Mouse (Mus musculus): Measurements from ENCODE around the gene Rundc3a. TPM values are rescaled to one million over a fixed set of nuclear protein-coding genes. Genes with fewer than 3 reads are reported as not detected.

Gene Rundc3a
- polyA plus RNA-seq, 1 experiment from 2014 or later = 5.3 TPM

GRCm38 (mm10) chr11:102415034-102415802 is 22.0 kb downstream of the Rundc3a start:
- Histone ChIP-seq H3K36me3 (ENCODE audit: control insufficient read depth, insufficient read depth) (no peaks in the 10 kb centered on the region), H3K4me3 (ENCODE audit: low read depth, low read length) (no peak overlapping the region), H3K4me1 (replicated peaks; ENCODE audit: control insufficient read depth, insufficient read depth, low read length) (no peaks in the 10 kb centered on the region), H3K4me2 (replicated peaks; ENCODE audit: low read depth) (no peak overlapping the region), H3K9ac (ENCODE audit: low read depth, low read length) (no peak overlapping the region), H3K9me3 (ENCODE audit: control insufficient read depth) (no peaks in the 10 kb centered on the region), H3K27ac (ENCODE audit: low read depth, low read length) (no peak overlapping the region), H3K27me3 (replicated peaks; ENCODE audit: control insufficient read depth, insufficient read depth, low read length) (no peaks in the 10 kb centered on the region)
- ATAC-seq = no peak
- 65% methylated on average over 10 of the region's 10 CpGs for WGBS
- TF ChIP-seq CTCF (IDR thresholded peaks at IDR 0.05; ENCODE audit: low read depth) = no peak

DNA sequence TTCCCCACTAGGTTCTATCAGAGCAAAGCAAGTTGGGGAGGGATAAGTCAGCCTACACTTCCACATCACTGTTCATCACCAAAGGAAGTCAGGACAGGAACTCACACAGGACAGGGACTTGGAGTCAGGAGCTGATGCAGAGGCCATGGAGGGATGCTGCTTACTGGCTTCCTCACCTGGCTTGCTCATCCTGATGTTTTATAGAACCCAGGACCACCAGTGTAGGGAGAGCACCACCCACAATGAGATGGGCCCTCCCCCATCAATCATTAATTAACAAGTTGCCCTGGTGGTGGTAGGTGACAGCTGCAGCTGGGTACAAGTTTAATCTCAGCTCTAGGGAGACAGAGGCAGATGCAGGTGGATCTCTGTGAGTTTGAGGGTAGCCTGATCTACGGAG is 24.0 kb downstream of the Rundc3a start:
- Histone ChIP-seq H3K36me3 (ENCODE audit: control insufficient read depth, insufficient read depth) (no peaks in the 10 kb centered on the region), H3K27me3 (replicated peaks; ENCODE audit: control insufficient read depth, insufficient read depth, low read length) (no peaks in the 10 kb centered on the region), H3K9me3 (ENCODE audit: control insufficient read depth) (no peaks in the 10 kb centered on the region), H3K27ac (ENCODE audit: low read depth, low read length) (no peak overlapping the region), H3K4me3 (ENCODE audit: low read depth, low read length) (no peak overlapping the region), H3K4me1 (replicated peaks; ENCODE audit: control insufficient read depth, insufficient read depth, low read length) (no peaks in the 10 kb centered on the region), H3K9ac (ENCODE audit: low read depth, low read length) (no peak overlapping the region), H3K4me2 (replicated peaks; ENCODE audit: low read depth) (no peak overlapping the region)
- no peak for ATAC-seq
- WGBS = 84% methylated on average over 1 of the region's 1 CpGs
- no peak for TF ChIP-seq CTCF (IDR thresholded peaks at IDR 0.05; ENCODE audit: low read depth)

DNA sequence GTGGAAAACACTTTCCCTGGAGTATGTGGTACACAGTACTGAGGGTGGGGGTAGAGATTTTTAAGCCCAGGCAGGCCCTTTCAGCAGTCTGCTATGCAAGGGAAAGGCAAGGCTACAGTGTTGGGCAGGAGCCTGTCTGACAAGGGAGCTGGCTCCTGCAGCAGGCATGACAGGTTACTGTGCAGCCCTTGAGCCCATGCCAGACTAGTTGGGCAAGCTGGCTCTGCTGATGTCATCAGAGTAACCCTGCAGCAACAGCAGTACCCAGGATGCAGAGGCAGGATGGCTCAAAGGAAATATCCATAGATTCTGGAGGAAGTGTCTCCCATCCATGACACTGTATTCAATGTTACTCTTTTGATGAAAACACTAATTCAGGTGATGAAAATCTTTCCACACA is 25.7 kb downstream of the Rundc3a start:
- Histone ChIP-seq H3K9ac (ENCODE audit: low read depth, low read length) (no peak overlapping the region), H3K4me2 (replicated peaks; ENCODE audit: low read depth) (no peak overlapping the region), H3K4me3 (ENCODE audit: low read depth, low read length) (no peak overlapping the region), H3K27me3 (replicated peaks; ENCODE audit: control insufficient read depth, insufficient read depth, low read length) (no peaks in the 10 kb centered on the region), H3K9me3 (ENCODE audit: control insufficient read depth) (no peaks in the 10 kb centered on the region), H3K27ac (ENCODE audit: low read depth, low read length) (no peak overlapping the region), H3K4me1 (replicated peaks; ENCODE audit: control insufficient read depth, insufficient read depth, low read length) (no peaks in the 10 kb centered on the region), H3K36me3 (ENCODE audit: control insufficient read depth, insufficient read depth) (no peaks in the 10 kb centered on the region)
- no peak for ATAC-seq
- no peak for TF ChIP-seq CTCF (IDR thresholded peaks at IDR 0.05; ENCODE audit: low read depth)

- H3K9me3 ChIP-seq (ENCODE audit: control insufficient read depth) = no peaks in the 10 kb centered on the region
- no peak overlapping the region for H3K9ac ChIP-seq (ENCODE audit: low read depth, low read length)
- no peaks in the 10 kb centered on the region for H3K36me3 ChIP-seq (ENCODE audit: control insufficient read depth, insufficient read depth)
- H3K4me2 ChIP-seq (replicated peaks; ENCODE audit: low read depth) = no peak overlapping the region
- H3K4me1 ChIP-seq (replicated peaks; ENCODE audit: control insufficient read depth, insufficient read depth, low read length) = no peaks in the 10 kb centered on the region
- no peak for ATAC-seq
- no peaks in the 10 kb centered on the region for H3K27me3 ChIP-seq (replicated peaks; ENCODE audit: control insufficient read depth, insufficient read depth, low read length)
- no peak overlapping the region for H3K27ac ChIP-seq (ENCODE audit: low read depth, low read length)
- WGBS = 43% methylated on average over 8 of the region's 8 CpGs
- no peak overlapping the region for H3K4me3 ChIP-seq (ENCODE audit: low read depth, low read length)
- TF ChIP-seq CTCF (IDR thresholded peaks at IDR 0.05; ENCODE audit: low read depth) = no peak
These were observed 28.4 kb downstream of the Rundc3a start for GRCm38 (mm10) chr11:102421559-102421958.

- Histone ChIP-seq H3K36me3 (ENCODE audit: control insufficient read depth, insufficient read depth) (no peaks in the 10 kb centered on the region), H3K27ac (ENCODE audit: low read depth, low read length) (peak overlapping the region; percentile 15), H3K9ac (ENCODE audit: low read depth, low read length) (no peak overlapping the region), H3K4me2 (replicated peaks; ENCODE audit: low read depth) (no peak overlapping the region), H3K9me3 (ENCODE audit: control insufficient read depth) (no peaks in the 10 kb centered on the region), H3K4me3 (ENCODE audit: low read depth, low read length) (no peak overlapping the region), H3K4me1 (replicated peaks; ENCODE audit: control insufficient read depth, insufficient read depth, low read length) (no peaks in the 10 kb centered on the region), H3K27me3 (replicated peaks; ENCODE audit: control insufficient read depth, insufficient read depth, low read length) (no peaks in the 10 kb centered on the region)
- TF ChIP-seq CTCF (IDR thresholded peaks at IDR 0.05; ENCODE audit: low read depth) = no peak
- ATAC-seq = peak; percentile 72
- 71% methylated on average over 6 of the region's 6 CpGs for WGBS
These were observed 31.5 kb downstream of the Rundc3a start for GRCm38 (mm10) chr11:102424666-102425065.

GRCm38 (mm10) chr11:102425555-102426316 is 32.5 kb downstream of the Rundc3a start:
- no peak for TF ChIP-seq CTCF (IDR thresholded peaks at IDR 0.05; ENCODE audit: low read depth)
- H3K9me3 ChIP-seq (ENCODE audit: control insufficient read depth) = no peaks in the 10 kb centered on the region
- no peak overlapping the region for H3K4me2 ChIP-seq (replicated peaks; ENCODE audit: low read depth)
- H3K4me1 ChIP-seq (replicated peaks; ENCODE audit: control insufficient read depth, insufficient read depth, low read length) = no peaks in the 10 kb centered on the region
- WGBS = 83% methylated on average over 8 of the region's 8 CpGs
- no peaks in the 10 kb centered on the region for H3K36me3 ChIP-seq (ENCODE audit: control insufficient read depth, insufficient read depth)
- H3K27me3 ChIP-seq (replicated peaks; ENCODE audit: control insufficient read depth, insufficient read depth, low read length) = no peaks in the 10 kb centered on the region
- H3K4me3 ChIP-seq (ENCODE audit: low read depth, low read length) = no peak overlapping the region
- peak overlapping the region; percentile 7; the same call in 1 of the 2 replicates for H3K27ac ChIP-seq (ENCODE audit: low read depth, low read length)
- ATAC-seq = no peak
- no peak overlapping the region for H3K9ac ChIP-seq (ENCODE audit: low read depth, low read length)

All from intestine, postnatal 0 days (tissue).